Mouse (Mus musculus) CH12.LX (cell line): ENCODE measurements around the gene Icmt.

Experiments used
- CTCF ChIP-seq, 2 experiments: IDR thresholded peaks in 1 of 2; conservative IDR thresholded peaks in 1 of 2; 2 replicates each; pipeline ENCODE4 v1.5.1; 2011 to 2012; ENCODE audit warnings: low read depth in 2 of 2, low read length in 2 of 2, improper control_type of control experiment in 1 of 2, inconsistent platforms in 1 of 2, mild to moderate bottlenecking in 1 of 2, moderate library complexity in 1 of 2
- EP300 ChIP-seq: IDR thresholded peaks from 2 replicates; pipeline ENCODE4 v1.6.1; 2011; ENCODE audit warnings: low read length, improper control_type of control experiment

GRCm38 (mm10) chr4:152326543-152326942 is 29.5 kb downstream of the Icmt start:
- TF ChIP-seq EP300 (no peak), CTCF (conservative IDR thresholded peaks at IDR 0.05 in 1 of 2, IDR thresholded peaks at IDR 0.05 in 1 of 2; ENCODE audit: low read depth in 2 of 2, low read length in 2 of 2) (no peak)
